Mouse (Mus musculus): ENCODE measurements around the gene Pde4d. TPM values are rescaled to one million over a fixed set of nuclear protein-coding genes. Genes with fewer than 3 reads are reported as not detected.

Gene Pde4d
- polyA plus RNA-seq, 1 experiment from 2014 or later = 13.6 TPM

GRCm38 (mm10) chr13:109806193-109806966, 1356.6 kb downstream of the Pde4d start:
- ATAC-seq (ENCODE audit: low read depth) (peak; percentile 76; the same call in 1 of the 2 replicates), DNase-seq (ENCODE audit: low spot score) (no peak)
- WGBS = 80% methylated on average over 5 of the region's 5 CpGs
- Histone ChIP-seq H3K9me3 (ENCODE audit: control insufficient read depth, low read length) (no peaks in the 10 kb centered on the region), H3K27me3 (replicated peaks; ENCODE audit: control insufficient read depth, insufficient read depth, low read length) (no peaks in the 10 kb centered on the region), H3K27ac (replicated peaks; ENCODE audit: low read depth, low read length) (no peak overlapping the region), H3K4me2 (ENCODE audit: low read depth, low read length) (no peak overlapping the region), H3K9ac (ENCODE audit: low read depth, low read length) (no peak overlapping the region), H3K4me3 (ENCODE audit: low read depth, low read length) (no peak overlapping the region), H3K36me3 (ENCODE audit: control insufficient read depth, insufficient read depth, low read length) (no peaks in the 10 kb centered on the region), H3K4me1 (ENCODE audit: control insufficient read depth, insufficient read depth, low read length) (0 out of 2 replicates have a peak, but pooled peaks cover 2% of the 10 kb centered on the region)

GRCm38 (mm10) chr13:109807036-109807435, 1357.3 kb downstream of the Pde4d start:
- ATAC-seq (ENCODE audit: low read depth) (no peak), DNase-seq (ENCODE audit: low spot score) (no peak)
- Histone ChIP-seq H3K27me3 (replicated peaks; ENCODE audit: control insufficient read depth, insufficient read depth, low read length) (no peaks in the 10 kb centered on the region), H3K9me3 (ENCODE audit: control insufficient read depth, low read length) (no peaks in the 10 kb centered on the region), H3K36me3 (ENCODE audit: control insufficient read depth, insufficient read depth, low read length) (no peaks in the 10 kb centered on the region), H3K4me1 (ENCODE audit: control insufficient read depth, insufficient read depth, low read length) (0 out of 2 replicates have a peak, but pooled peaks cover 2% of the 10 kb centered on the region), H3K27ac (replicated peaks; ENCODE audit: low read depth, low read length) (no peak overlapping the region), H3K9ac (ENCODE audit: low read depth, low read length) (no peak overlapping the region), H3K4me3 (ENCODE audit: low read depth, low read length) (no peak overlapping the region), H3K4me2 (ENCODE audit: low read depth, low read length) (no peak overlapping the region)
- 79% methylated on average over 2 of the region's 2 CpGs for WGBS

- Histone ChIP-seq H3K9ac (ENCODE audit: low read depth, low read length) (no peak overlapping the region), H3K36me3 (ENCODE audit: control insufficient read depth, insufficient read depth, low read length) (no peaks in the 10 kb centered on the region), H3K4me1 (ENCODE audit: control insufficient read depth, insufficient read depth, low read length) (no peaks in the 10 kb centered on the region), H3K4me3 (ENCODE audit: low read depth, low read length) (no peak overlapping the region), H3K27ac (replicated peaks; ENCODE audit: low read depth, low read length) (no peak overlapping the region), H3K27me3 (replicated peaks; ENCODE audit: control insufficient read depth, insufficient read depth, low read length) (no peaks in the 10 kb centered on the region), H3K4me2 (ENCODE audit: low read depth, low read length) (no peak overlapping the region), H3K9me3 (ENCODE audit: control insufficient read depth, low read length) (no peaks in the 10 kb centered on the region)
- 44% methylated on average over 3 of the region's 3 CpGs for WGBS
- ATAC-seq (ENCODE audit: low read depth) (no peak), DNase-seq (ENCODE audit: low spot score) (no peak)
Measured at GRCm38 (mm10) chr13:109807446-109807845, 1357.7 kb downstream of the Pde4d start.

GRCm38 (mm10) chr13:109808039-109808438, 1358.3 kb downstream of the Pde4d start:
- ATAC-seq (ENCODE audit: low read depth) (no peak), DNase-seq (ENCODE audit: low spot score) (peak; percentile 40)
- H3K27me3 ChIP-seq (replicated peaks; ENCODE audit: control insufficient read depth, insufficient read depth, low read length) = no peaks in the 10 kb centered on the region
- H3K4me3 ChIP-seq (ENCODE audit: low read depth, low read length) = no peak overlapping the region
- no peak overlapping the region for H3K9ac ChIP-seq (ENCODE audit: low read depth, low read length)
- no peak overlapping the region for H3K4me2 ChIP-seq (ENCODE audit: low read depth, low read length)
- H3K27ac ChIP-seq (replicated peaks; ENCODE audit: low read depth, low read length) = no peak overlapping the region
- 59% methylated on average over 6 of the region's 6 CpGs for WGBS
- no peaks in the 10 kb centered on the region for H3K9me3 ChIP-seq (ENCODE audit: control insufficient read depth, low read length)
- no peaks in the 10 kb centered on the region for H3K4me1 ChIP-seq (ENCODE audit: control insufficient read depth, insufficient read depth, low read length)
- H3K36me3 ChIP-seq (ENCODE audit: control insufficient read depth, insufficient read depth, low read length) = no peaks in the 10 kb centered on the region

GRCm38 (mm10) chr13:109808946-109809345, 1359.2 kb downstream of the Pde4d start:
- Histone ChIP-seq H3K9ac (ENCODE audit: low read depth, low read length) (no peak overlapping the region), H3K4me3 (ENCODE audit: low read depth, low read length) (no peak overlapping the region), H3K9me3 (ENCODE audit: control insufficient read depth, low read length) (no peaks in the 10 kb centered on the region), H3K27me3 (replicated peaks; ENCODE audit: control insufficient read depth, insufficient read depth, low read length) (no peaks in the 10 kb centered on the region), H3K27ac (replicated peaks; ENCODE audit: low read depth, low read length) (no peak overlapping the region), H3K36me3 (ENCODE audit: control insufficient read depth, insufficient read depth, low read length) (no peaks in the 10 kb centered on the region), H3K4me1 (ENCODE audit: control insufficient read depth, insufficient read depth, low read length) (no peaks in the 10 kb centered on the region), H3K4me2 (ENCODE audit: low read depth, low read length) (no peak overlapping the region)
- 86% methylated on average over 5 of the region's 7 CpGs for WGBS
- ATAC-seq (ENCODE audit: low read depth) (no peak), DNase-seq (ENCODE audit: low spot score) (no peak)

GRCm38 (mm10) chr13:109809646-109810045, 1359.9 kb downstream of the Pde4d start:
- H3K4me2 ChIP-seq (ENCODE audit: low read depth, low read length) = no peak overlapping the region

GRCm38 (mm10) chr13:109813924-109814323, 1364.2 kb downstream of the Pde4d start:
- H3K27me3 ChIP-seq (replicated peaks; ENCODE audit: control insufficient read depth, insufficient read depth, low read length) = no peaks in the 10 kb centered on the region
- no peaks in the 10 kb centered on the region for H3K4me1 ChIP-seq (ENCODE audit: control insufficient read depth, insufficient read depth, low read length)
- no peak overlapping the region for H3K27ac ChIP-seq (replicated peaks; ENCODE audit: low read depth, low read length)
- ATAC-seq (ENCODE audit: low read depth) = no peak
- H3K9me3 ChIP-seq (ENCODE audit: control insufficient read depth, low read length) = no peaks in the 10 kb centered on the region
- WGBS = 77% methylated on average over 4 of the region's 4 CpGs
- no peak overlapping the region for H3K9ac ChIP-seq (ENCODE audit: low read depth, low read length)
- no peak overlapping the region for H3K4me2 ChIP-seq (ENCODE audit: low read depth, low read length)
- H3K4me3 ChIP-seq (ENCODE audit: low read depth, low read length) = no peak overlapping the region
- DNase-seq (ENCODE audit: low spot score) = no peak
- no peaks in the 10 kb centered on the region for H3K36me3 ChIP-seq (ENCODE audit: control insufficient read depth, insufficient read depth, low read length)

More at GRCm38 (mm10) chr13:109809646-109810045, 1359.9 kb downstream of the Pde4d start:
- no peaks in the 10 kb centered on the region for H3K9me3 ChIP-seq (ENCODE audit: control insufficient read depth, low read length)
- DNase-seq (ENCODE audit: low spot score) (peak; percentile 61), ATAC-seq (ENCODE audit: low read depth) (no peak)
- no peaks in the 10 kb centered on the region for H3K36me3 ChIP-seq (ENCODE audit: control insufficient read depth, insufficient read depth, low read length)
- no peak overlapping the region for H3K9ac ChIP-seq (ENCODE audit: low read depth, low read length)
- H3K27ac ChIP-seq (replicated peaks; ENCODE audit: low read depth, low read length) = no peak overlapping the region
- H3K4me1 ChIP-seq (ENCODE audit: control insufficient read depth, insufficient read depth, low read length) = no peaks in the 10 kb centered on the region
- H3K27me3 ChIP-seq (replicated peaks; ENCODE audit: control insufficient read depth, insufficient read depth, low read length) = no peaks in the 10 kb centered on the region
- WGBS = 46% methylated on average over 4 of the region's 4 CpGs
- H3K4me3 ChIP-seq (ENCODE audit: low read depth, low read length) = no peak overlapping the region

- WGBS = 69% methylated on average over 3 of the region's 3 CpGs
- Histone ChIP-seq H3K27me3 (replicated peaks; ENCODE audit: control insufficient read depth, insufficient read depth, low read length) (no peaks in the 10 kb centered on the region), H3K27ac (replicated peaks; ENCODE audit: low read depth, low read length) (no peak overlapping the region), H3K9me3 (ENCODE audit: control insufficient read depth, low read length) (no peaks in the 10 kb centered on the region), H3K4me3 (ENCODE audit: low read depth, low read length) (no peak overlapping the region), H3K36me3 (ENCODE audit: control insufficient read depth, insufficient read depth, low read length) (no peaks in the 10 kb centered on the region), H3K4me1 (ENCODE audit: control insufficient read depth, insufficient read depth, low read length) (peaks cover 23% of the 10 kb centered on the region), H3K9ac (ENCODE audit: low read depth, low read length) (no peak overlapping the region), H3K4me2 (ENCODE audit: low read depth, low read length) (no peak overlapping the region)
- DNase-seq (ENCODE audit: low spot score) = no peak
- ATAC-seq (ENCODE audit: low read depth) = no peak
Measured at GRCm38 (mm10) chr13:109819071-109819470, 1369.3 kb downstream of the Pde4d start.

- ATAC-seq (ENCODE audit: low read depth) (no peak), DNase-seq (ENCODE audit: low spot score) (no peak)
- Histone ChIP-seq H3K36me3 (ENCODE audit: control insufficient read depth, insufficient read depth, low read length) (no peaks in the 10 kb centered on the region), H3K9me3 (ENCODE audit: control insufficient read depth, low read length) (no peaks in the 10 kb centered on the region), H3K4me1 (ENCODE audit: control insufficient read depth, insufficient read depth, low read length) (peaks cover 32% of the 10 kb centered on the region), H3K9ac (ENCODE audit: low read depth, low read length) (no peak overlapping the region), H3K27ac (replicated peaks; ENCODE audit: low read depth, low read length) (no peak overlapping the region), H3K4me2 (ENCODE audit: low read depth, low read length) (no peak overlapping the region), H3K27me3 (replicated peaks; ENCODE audit: control insufficient read depth, insufficient read depth, low read length) (no peaks in the 10 kb centered on the region), H3K4me3 (ENCODE audit: low read depth, low read length) (no peak overlapping the region)
- WGBS = 62% methylated on average over 3 of the region's 3 CpGs
Measured at GRCm38 (mm10) chr13:109820141-109820540, 1370.4 kb downstream of the Pde4d start.

Measured in embryonic facial prominence, embryonic 14.5 days (tissue).